In the genomic region with DNA sequence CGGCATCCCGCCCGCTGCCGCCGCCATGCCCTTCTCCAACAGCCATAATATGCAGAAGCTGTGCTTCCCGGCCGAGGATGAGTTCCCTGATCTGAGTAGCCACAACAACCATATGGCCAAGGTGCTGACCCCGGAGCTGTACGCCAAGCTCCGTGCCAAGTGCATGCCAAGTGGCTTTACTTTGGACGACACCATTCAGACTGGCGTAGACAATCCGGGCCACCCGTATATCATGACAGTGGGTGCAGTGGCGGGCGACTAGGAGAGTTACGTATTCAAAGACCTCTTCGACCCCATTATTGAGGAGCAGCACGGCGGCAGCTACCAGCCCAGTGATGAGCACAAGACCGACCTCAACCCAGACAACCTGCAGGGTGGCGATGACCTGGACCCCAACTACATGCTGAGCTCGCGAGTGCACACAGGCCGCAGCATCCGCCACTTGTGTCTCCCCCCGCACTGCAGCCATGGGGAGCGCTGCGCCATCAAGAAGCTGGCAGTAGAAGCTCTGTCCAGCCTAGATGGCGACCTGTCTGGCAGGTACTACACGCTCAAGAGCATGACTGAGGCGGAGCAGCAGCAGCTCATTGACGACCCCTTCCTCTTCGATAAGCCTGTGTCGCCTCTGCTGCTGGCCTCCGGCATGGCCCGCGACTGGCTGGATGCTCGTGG, we compare ENCODE assay signal across 12 mouse cellular contexts.
DNase-seq lines count a peak whose midpoint lies in the region; ATAC-seq and TF ChIP-seq lines count a peak whose summit lies in the region.
"Had no signal": no experiment of that assay in that cellular context is flagged by ENCODE, and none has a peak within 500 bp of the region (broad histone marks: within the 10 kb centered on the region; RNA-seq: fewer than 3 reads in every experiment).

No protein-coding gene starts in this region.

- no peak overlapping the region for H3K9ac ChIP-seq in embryonic facial prominence, embryonic 11.5 days (replicated peaks; ENCODE audit: low read length)
- no peak overlapping the region for H3K9ac ChIP-seq in hindbrain, embryonic 14.5 days
- no peak overlapping the region for H3K9ac ChIP-seq in hindbrain, postnatal 0 days (replicated peaks; ENCODE audit: low read length)
- H3K9ac ChIP-seq in midbrain, embryonic 13.5 days (replicated peaks): no peak overlapping the region
- no peak overlapping the region for H3K9ac ChIP-seq in midbrain, embryonic 16.5 days (ENCODE audit: low read depth, low read length)
- H3K9ac ChIP-seq in stomach, embryonic 16.5 days (ENCODE audit: low read length): no peak overlapping the region
- H3K9ac ChIP-seq: liver, embryonic 13.5 days had no signal

- 93% methylated on average over 39 of the region's 39 CpGs for WGBS in embryonic facial prominence, embryonic 11.5 days
- 93% methylated on average over 39 of the region's 39 CpGs for WGBS in embryonic facial prominence, embryonic 10.5 days
- 94% methylated on average over 39 of the region's 39 CpGs for WGBS in hindbrain, embryonic 14.5 days
- 95% methylated on average over 39 of the region's 39 CpGs for WGBS in hindbrain, postnatal 0 days
- WGBS in midbrain, embryonic 13.5 days: 94% methylated on average over 39 of the region's 39 CpGs
- WGBS in midbrain, embryonic 16.5 days: 95% methylated on average over 39 of the region's 39 CpGs
- 92% methylated on average over 39 of the region's 39 CpGs for WGBS in stomach, embryonic 16.5 days

- H3K4me2 ChIP-seq in embryonic facial prominence, embryonic 11.5 days (ENCODE audit: low read depth, low read length): no peak overlapping the region
- H3K4me2 ChIP-seq in hindbrain, embryonic 14.5 days (replicated peaks): no peak overlapping the region
- no peak overlapping the region for H3K4me2 ChIP-seq in hindbrain, postnatal 0 days (ENCODE audit: low read depth, low read length)
- H3K4me2 ChIP-seq in midbrain, embryonic 13.5 days (replicated peaks): no peak overlapping the region
- H3K4me2 ChIP-seq in midbrain, embryonic 16.5 days (ENCODE audit: low read length): no peak overlapping the region
- H3K4me2 ChIP-seq in stomach, embryonic 16.5 days (ENCODE audit: low read depth, low read length): no peak overlapping the region
- H3K4me2 ChIP-seq: liver, embryonic 13.5 days had no signal

- peak; percentile 56; the same call in 1 of the 2 replicates for ATAC-seq in embryonic facial prominence, embryonic 11.5 days (replicated peaks; ENCODE audit: insufficient number of reproducible peaks, low FRiP score, low TSS enrichment, low read depth)
- peak; percentile 57; the same call in 1 of the 2 replicates for ATAC-seq in hindbrain, embryonic 14.5 days (ENCODE audit: low FRiP score)
- no peak for ATAC-seq in hindbrain, postnatal 0 days
- ATAC-seq in midbrain, embryonic 13.5 days: peak; percentile 30; the same call in 1 of the 2 replicates
- ATAC-seq in midbrain, embryonic 16.5 days: no peak
- ATAC-seq in stomach, embryonic 16.5 days (ENCODE audit: insufficient read depth, low FRiP score): peak; percentile 56; the same call in 1 of the 2 replicates

- no peaks in the 10 kb centered on the region for H3K4me1 ChIP-seq in embryonic facial prominence, embryonic 11.5 days (ENCODE audit: control insufficient read depth, insufficient read depth, low read length)
- H3K4me1 ChIP-seq in embryonic facial prominence, embryonic 10.5 days: no peaks in the 10 kb centered on the region
- no peaks in the 10 kb centered on the region for H3K4me1 ChIP-seq in hindbrain, embryonic 14.5 days (replicated peaks; ENCODE audit: control insufficient read depth, insufficient read depth, low read length)
- H3K4me1 ChIP-seq in hindbrain, postnatal 0 days (ENCODE audit: insufficient read depth, low read length): no peaks in the 10 kb centered on the region
- H3K4me1 ChIP-seq in midbrain, embryonic 13.5 days (replicated peaks): no peaks in the 10 kb centered on the region
- H3K4me1 ChIP-seq in midbrain, embryonic 16.5 days (ENCODE audit: control insufficient read depth, insufficient read depth, low read length): no peaks in the 10 kb centered on the region
- H3K4me1 ChIP-seq in stomach, embryonic 16.5 days (ENCODE audit: control insufficient read depth, insufficient read depth, low read length): no peaks in the 10 kb centered on the region
- H3K4me1 ChIP-seq: liver, embryonic 13.5 days had no signal

- no peaks in the 10 kb centered on the region for H3K27me3 ChIP-seq in embryonic facial prominence, embryonic 11.5 days (ENCODE audit: control insufficient read depth, insufficient read depth, low read length)
- H3K27me3 ChIP-seq in embryonic facial prominence, embryonic 10.5 days (replicated peaks; ENCODE audit: low read depth, poor library complexity, severe bottlenecking): no peaks in the 10 kb centered on the region
- no peaks in the 10 kb centered on the region for H3K27me3 ChIP-seq in hindbrain, embryonic 14.5 days (ENCODE audit: control insufficient read depth, insufficient read depth, low read length)
- no peaks in the 10 kb centered on the region for H3K27me3 ChIP-seq in hindbrain, postnatal 0 days (ENCODE audit: insufficient read depth, low read length)
- H3K27me3 ChIP-seq in midbrain, embryonic 13.5 days: no peaks in the 10 kb centered on the region
- no peaks in the 10 kb centered on the region for H3K27me3 ChIP-seq in midbrain, embryonic 16.5 days (ENCODE audit: control insufficient read depth, insufficient read depth, low read depth, low read length)
- H3K27me3 ChIP-seq in stomach, embryonic 16.5 days (ENCODE audit: control insufficient read depth, insufficient read depth, low read length): no peaks in the 10 kb centered on the region
- H3K27me3 ChIP-seq: liver, embryonic 13.5 days had no signal

- H3K9me3 ChIP-seq in embryonic facial prominence, embryonic 11.5 days (replicated peaks; ENCODE audit: control insufficient read depth, low read length): peaks cover 33% of the 10 kb centered on the region
- peaks cover 84% of the 10 kb centered on the region for H3K9me3 ChIP-seq in embryonic facial prominence, embryonic 10.5 days
- H3K9me3 ChIP-seq in hindbrain, embryonic 14.5 days (ENCODE audit: control insufficient read depth, low read length): peaks cover 92% of the 10 kb centered on the region
- H3K9me3 ChIP-seq in hindbrain, postnatal 0 days (ENCODE audit: low read length): peaks cover 69% of the 10 kb centered on the region
- peaks cover 63% of the 10 kb centered on the region for H3K9me3 ChIP-seq in midbrain, embryonic 13.5 days
- peaks cover 63% of the 10 kb centered on the region for H3K9me3 ChIP-seq in midbrain, embryonic 16.5 days (replicated peaks; ENCODE audit: control insufficient read depth, low read length, poor library complexity, severe bottlenecking)
- H3K9me3 ChIP-seq in stomach, embryonic 16.5 days (replicated peaks; ENCODE audit: control insufficient read depth, low read length): peaks cover 23% of the 10 kb centered on the region

- no peak overlapping the region for H3K4me3 ChIP-seq in embryonic facial prominence, embryonic 11.5 days (ENCODE audit: low read depth, low read length)
- H3K4me3 ChIP-seq in embryonic facial prominence, embryonic 10.5 days: no peak overlapping the region
- H3K4me3 ChIP-seq in hindbrain, embryonic 14.5 days (replicated peaks; ENCODE audit: low read length): no peak overlapping the region
- H3K4me3 ChIP-seq in hindbrain, postnatal 0 days (ENCODE audit: low read length): no peak overlapping the region
- no peak overlapping the region for H3K4me3 ChIP-seq in midbrain, embryonic 13.5 days (replicated peaks)
- H3K4me3 ChIP-seq in midbrain, embryonic 16.5 days (ENCODE audit: low read depth, low read length): no peak overlapping the region
- H3K4me3 ChIP-seq in stomach, embryonic 16.5 days (replicated peaks; ENCODE audit: low read length): no peak overlapping the region
- H3K4me3 ChIP-seq: liver, embryonic 13.5 days had no signal

- no peak for TF ChIP-seq CTCF in hindbrain, postnatal 0 days (IDR thresholded peaks at IDR 0.05; ENCODE audit: low read depth)

- H3K27ac ChIP-seq in embryonic facial prominence, embryonic 11.5 days (replicated peaks; ENCODE audit: low read depth, low read length): no peak overlapping the region
- no peak overlapping the region for H3K27ac ChIP-seq in embryonic facial prominence, embryonic 10.5 days (replicated peaks)
- no peak overlapping the region for H3K27ac ChIP-seq in hindbrain, embryonic 14.5 days
- no peak overlapping the region for H3K27ac ChIP-seq in hindbrain, postnatal 0 days
- no peak overlapping the region for H3K27ac ChIP-seq in midbrain, embryonic 13.5 days
- H3K27ac ChIP-seq in midbrain, embryonic 16.5 days (ENCODE audit: low read length): no peak overlapping the region
- H3K27ac ChIP-seq in stomach, embryonic 16.5 days (ENCODE audit: low read length): no peak overlapping the region
- H3K27ac ChIP-seq: liver, embryonic 13.5 days had no signal

- DNase-seq in embryonic facial prominence, embryonic 11.5 days (ENCODE audit: low spot score): no peak
- DNase-seq in embryonic facial prominence, embryonic 10.5 days (ENCODE audit: low spot score): no peak
- DNase-seq in hindbrain, embryonic 14.5 days (ENCODE audit: low spot score): no peak
- DNase-seq in hindbrain, postnatal 0 days (ENCODE audit: low spot score): no peak
- DNase-seq in left cerebral cortex, adult 11 months (ENCODE audit: low spot score): no peak
- DNase-seq: kidney, adult 11 months; liver, embryonic 13.5 days; spleen, adult 18-20 months; thymus, adult 2 months had no signal

- no peaks in the 10 kb centered on the region; the same call in 1 of the 2 replicates for H3K36me3 ChIP-seq in embryonic facial prominence, embryonic 11.5 days (replicated peaks; ENCODE audit: control insufficient read depth, insufficient read depth, low read depth, low read length)
- H3K36me3 ChIP-seq in embryonic facial prominence, embryonic 10.5 days (replicated peaks): no peaks in the 10 kb centered on the region
- no peaks in the 10 kb centered on the region for H3K36me3 ChIP-seq in hindbrain, embryonic 14.5 days (replicated peaks; ENCODE audit: control insufficient read depth, insufficient read depth)
- no peaks in the 10 kb centered on the region for H3K36me3 ChIP-seq in hindbrain, postnatal 0 days (ENCODE audit: insufficient read depth, low read length)
- H3K36me3 ChIP-seq in midbrain, embryonic 13.5 days: no peaks in the 10 kb centered on the region
- no peaks in the 10 kb centered on the region for H3K36me3 ChIP-seq in midbrain, embryonic 16.5 days (ENCODE audit: control insufficient read depth, insufficient read depth, low read length)
- no peaks in the 10 kb centered on the region for H3K36me3 ChIP-seq in stomach, embryonic 16.5 days (ENCODE audit: control insufficient read depth, insufficient read depth, low read length)
- H3K36me3 ChIP-seq: liver, embryonic 13.5 days had no signal

Comparison
In these comparisons a context has a peak if more than half of its experiments do, and no peak if none do; other contexts are left out.
1. ATAC-seq: peak in embryonic facial prominence, embryonic 11.5 days (single experiment), hindbrain, embryonic 14.5 days (single experiment), midbrain, embryonic 13.5 days (single experiment) and stomach, embryonic 16.5 days (single experiment); none in hindbrain, postnatal 0 days (single experiment) and midbrain, embryonic 16.5 days (single experiment).